ENCODE assay signal across 8 mouse cellular contexts in the genomic region with DNA sequence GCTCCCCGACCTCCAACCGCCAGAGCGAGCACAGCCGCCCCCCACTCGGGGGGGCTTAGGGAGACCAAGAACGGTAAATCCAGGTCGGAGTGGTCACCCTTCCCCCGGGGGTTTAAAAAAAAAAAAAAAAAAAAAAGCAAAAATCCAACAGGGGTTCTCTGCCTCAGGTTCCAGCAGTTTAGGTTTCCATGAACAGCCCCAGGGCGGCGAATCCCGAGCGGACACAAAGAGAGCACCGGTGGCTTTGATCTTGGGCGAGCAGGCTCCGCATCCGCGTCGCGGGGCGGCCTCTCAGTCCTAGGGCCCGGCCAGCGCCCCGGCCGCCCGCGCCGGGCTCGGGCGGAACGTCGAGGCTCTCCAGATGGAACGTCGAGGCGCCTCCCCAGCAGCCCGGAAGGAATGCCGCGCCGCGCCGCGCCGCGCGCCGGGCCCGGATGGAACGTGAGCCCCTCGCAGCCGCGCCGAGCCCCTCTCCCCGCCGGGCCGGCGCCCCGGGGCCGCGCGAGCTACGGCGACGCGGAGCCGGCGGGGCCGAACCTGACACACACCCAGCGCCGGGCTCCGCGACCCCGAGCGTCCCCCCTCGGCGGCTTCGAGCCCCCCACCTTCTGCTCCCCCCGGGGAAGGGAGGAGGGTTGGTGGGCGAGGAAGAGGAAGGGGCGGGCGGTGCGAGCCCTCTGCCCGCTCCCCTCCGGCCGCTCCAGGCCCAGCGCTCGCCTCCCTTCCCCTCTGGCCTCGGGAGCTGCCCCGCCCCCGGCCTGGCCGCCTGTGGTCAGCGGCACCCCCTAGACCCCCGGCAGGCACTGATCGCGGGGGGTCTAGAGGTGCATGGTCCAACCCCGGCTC. TPM values are rescaled to one million over a fixed set of nuclear protein-coding genes. Genes with fewer than 3 reads are reported as not detected.
DNase-seq lines count a peak whose midpoint lies in the region; ATAC-seq and TF ChIP-seq lines count a peak whose summit lies in the region.

A gene (minus strand): TSS at position 135 of the 846 bp plus-strand sequence.

- H3K36me3 ChIP-seq in forebrain, embryonic 15.5 days, result peaks cover 3% of the 10 kb centered on the region
- no peaks in the 10 kb centered on the region for H3K36me3 ChIP-seq in hindbrain, embryonic 11.5 days (ENCODE audit: control insufficient read depth, insufficient read depth, low read length)
- H3K36me3 ChIP-seq in limb, embryonic 14.5 days (ENCODE audit: control insufficient read depth, insufficient read depth, low read length), result peaks cover 5% of the 10 kb centered on the region
- H3K36me3 ChIP-seq in midbrain, postnatal 0 days (ENCODE audit: insufficient read depth, low read length), result 0 out of 2 replicates have a peak, but pooled peaks cover under 1% of the 10 kb centered on the region

- H3K4me1 ChIP-seq in forebrain, embryonic 15.5 days, result peaks cover 42% of the 10 kb centered on the region
- peaks cover 16% of the 10 kb centered on the region for H3K4me1 ChIP-seq in hindbrain, embryonic 11.5 days (replicated peaks; ENCODE audit: control insufficient read depth, insufficient read depth, low read length)
- peaks cover 25% of the 10 kb centered on the region for H3K4me1 ChIP-seq in limb, embryonic 14.5 days (ENCODE audit: control insufficient read depth, insufficient read depth, low read length)
- peaks cover 30% of the 10 kb centered on the region for H3K4me1 ChIP-seq in midbrain, postnatal 0 days (ENCODE audit: insufficient read depth, low read length)

- H3K27me3 ChIP-seq in forebrain, embryonic 15.5 days, result no peaks in the 10 kb centered on the region
- no peaks in the 10 kb centered on the region for H3K27me3 ChIP-seq in hindbrain, embryonic 11.5 days (ENCODE audit: control insufficient read depth, insufficient read depth, low read length)
- H3K27me3 ChIP-seq in limb, embryonic 14.5 days (ENCODE audit: control insufficient read depth, insufficient read depth, low read length), result no peaks in the 10 kb centered on the region
- H3K27me3 ChIP-seq in midbrain, postnatal 0 days (ENCODE audit: insufficient read depth, low read length), result no peaks in the 10 kb centered on the region

- H3K9ac ChIP-seq in forebrain, embryonic 15.5 days (replicated peaks), result peak within 1 kb of the TSS; percentile 98
- H3K9ac ChIP-seq in hindbrain, embryonic 11.5 days (ENCODE audit: low read depth, low read length), result peak within 1 kb of the TSS; percentile 99
- peak within 1 kb of the TSS; percentile 95 for H3K9ac ChIP-seq in limb, embryonic 14.5 days (ENCODE audit: low read depth, low read length, severe bottlenecking)
- H3K9ac ChIP-seq in midbrain, postnatal 0 days (replicated peaks; ENCODE audit: low read length, poor library complexity, severe bottlenecking), result peak within 1 kb of the TSS; percentile 98

- DNase-seq in left cerebral cortex, adult 2 months (ENCODE audit: extremely low spot score in 1 of 2, low spot score in 2 of 2), result peak; percentile 36 to 46
- DNase-seq in left cerebral cortex, adult 11 months (ENCODE audit: low spot score), result no peak
- DNase-seq in adrenal gland, adult 2 months, result no peak
- DNase-seq in hindbrain, embryonic 11.5 days (ENCODE audit: low spot score), result no peak
- DNase-seq in limb, embryonic 14.5 days (ENCODE audit: low spot score), result peak; percentile 57
- DNase-seq in midbrain, postnatal 0 days (ENCODE audit: low spot score), result peak; percentile 65

- H3K4me2 ChIP-seq in forebrain, embryonic 15.5 days (replicated peaks), result peak within 1 kb of the TSS; percentile 85
- peak within 1 kb of the TSS; percentile 96 for H3K4me2 ChIP-seq in hindbrain, embryonic 11.5 days (replicated peaks; ENCODE audit: low read depth, low read length)
- peak within 1 kb of the TSS; percentile 97 for H3K4me2 ChIP-seq in limb, embryonic 14.5 days (replicated peaks; ENCODE audit: low read depth, low read length, severe bottlenecking)
- H3K4me2 ChIP-seq in midbrain, postnatal 0 days (ENCODE audit: low read depth, low read length, poor library complexity, severe bottlenecking), result peak within 1 kb of the TSS; percentile 99

- peak within 1 kb of the TSS; percentile 85 for H3K4me3 ChIP-seq in left cerebral cortex, adult 2 months
- H3K4me3 ChIP-seq in forebrain, embryonic 15.5 days, result peak within 1 kb of the TSS; percentile 91
- H3K4me3 ChIP-seq in hindbrain, embryonic 11.5 days (ENCODE audit: low read depth, low read length), result peak within 1 kb of the TSS; percentile 100
- peak within 1 kb of the TSS; percentile 64 for H3K4me3 ChIP-seq in limb, embryonic 14.5 days (replicated peaks; ENCODE audit: low read length)
- peak within 1 kb of the TSS; percentile 99 for H3K4me3 ChIP-seq in midbrain, postnatal 0 days (ENCODE audit: low read depth, low read length)

- peak; percentile 55 for ATAC-seq in forebrain, embryonic 15.5 days (replicated peaks)
- peak; percentile 64 for ATAC-seq in hindbrain, embryonic 11.5 days (ENCODE audit: low FRiP score)
- peak; percentile 54 for ATAC-seq in limb, embryonic 14.5 days (ENCODE audit: low FRiP score, low read depth)
- ATAC-seq in midbrain, postnatal 0 days (ENCODE audit: low FRiP score), result peak; percentile 45
- no peak; the same call in 1 of the 2 replicates for ATAC-seq in cerebellum, adult (ENCODE audit: insufficient number of reproducible peaks, low FRiP score, low TSS enrichment)

- intact Hi-C loops in left cerebral cortex, adult 2 months (cut with DNase I), result loop anchor here (5.0 kb wide), 1 partner anchor 121 kb away; no protein-coding TSS in a partner anchor

- peak; percentile 63; the same call in 1 of the 2 replicates for TF ChIP-seq POLR2A in limb, embryonic 14.5 days (IDR thresholded peaks at IDR 0.05; ENCODE audit: borderline replicate concordance, extremely low read depth, insufficient read depth, insufficient read length)

- peak within 1 kb of the TSS; percentile 100 for H3K27ac ChIP-seq in left cerebral cortex, adult 2 months
- H3K27ac ChIP-seq in forebrain, embryonic 15.5 days (replicated peaks), result peak within 1 kb of the TSS; percentile 99
- peak within 1 kb of the TSS; percentile 97 for H3K27ac ChIP-seq in hindbrain, embryonic 11.5 days (ENCODE audit: low read depth, low read length)
- H3K27ac ChIP-seq in limb, embryonic 14.5 days (replicated peaks; ENCODE audit: low read depth, low read length), result peak within 1 kb of the TSS; percentile 99
- H3K27ac ChIP-seq in midbrain, postnatal 0 days (ENCODE audit: low read depth, low read length), result peak within 1 kb of the TSS; percentile 99

- H3K9me3 ChIP-seq in forebrain, embryonic 15.5 days, result no peaks in the 10 kb centered on the region
- H3K9me3 ChIP-seq in hindbrain, embryonic 11.5 days (ENCODE audit: control insufficient read depth, low read length), result no peaks in the 10 kb centered on the region
- H3K9me3 ChIP-seq in limb, embryonic 14.5 days (ENCODE audit: control insufficient read depth, low read length), result no peaks in the 10 kb centered on the region
- no peaks in the 10 kb centered on the region for H3K9me3 ChIP-seq in midbrain, postnatal 0 days (ENCODE audit: low read length)

- under 1% methylated on average over 65 of the region's 94 CpGs for WGBS in forebrain, embryonic 15.5 days
- WGBS in hindbrain, embryonic 11.5 days, result under 1% methylated on average over 69 of the region's 94 CpGs
- WGBS in limb, embryonic 14.5 days, result under 1% methylated on average over 46 of the region's 94 CpGs
- under 1% methylated on average over 69 of the region's 94 CpGs for WGBS in midbrain, postnatal 0 days

- TF ChIP-seq CTCF in left cerebral cortex, adult 2 months (IDR thresholded peaks at IDR 0.05), result no peak
- TF ChIP-seq CTCF in midbrain, postnatal 0 days (IDR thresholded peaks at IDR 0.05), result no peak

RNA-seq across cellular contexts. Expression of the gene that starts here (rescaled TPM):
- total RNA-seq in left cerebral cortex, adult 2 months (2021), result 100 to 1,000 TPM; 100 to 101 TPM
- 10 to 100 TPM; 36.8 to 58.2 TPM for total RNA-seq in adrenal gland, adult 2 months (2021)
- 21.0 and 22.3 TPM in 2 replicates for polyA plus RNA-seq in adrenal gland, adult 2 months (2012; rRNA removed)
- 13.9 and 14.3 TPM in 2 replicates for polyA plus RNA-seq in forebrain, embryonic 15.5 days (2015; fragmentation: Nextera tagmentation; extraction: Ambion mirVana)
- polyA plus RNA-seq in hindbrain, embryonic 11.5 days (2014; fragmentation: Nextera tagmentation; extraction: Ambion mirVana), result 13.7 and 20.5 TPM in 2 replicates
- polyA plus RNA-seq in limb, embryonic 14.5 days (2012; rRNA removed), result 27.1 and 27.3 TPM in 2 replicates
- polyA plus RNA-seq in limb, embryonic 14.5 days (2014; fragmentation: Nextera tagmentation; extraction: Ambion mirVana), result 16.7 and 20.1 TPM in 2 replicates
- 32.2 and 32.5 TPM in 2 replicates for total RNA-seq in midbrain, postnatal 0 days (2014; rRNA removed)
- polyA plus RNA-seq in midbrain, postnatal 0 days (2015; fragmentation: Nextera tagmentation; extraction: Ambion mirVana), result 5.6 and 7.7 TPM in 2 replicates

Comparison
In these comparisons a context has a peak if more than half of its experiments do, and no peak if none do; other contexts are left out.
1. DNase-seq: peak in left cerebral cortex, adult 2 months (2 of 2), limb, embryonic 14.5 days (single experiment) and midbrain, postnatal 0 days (single experiment); none in left cerebral cortex, adult 11 months (single experiment), adrenal gland, adult 2 months (single experiment) and hindbrain, embryonic 11.5 days (single experiment).
2. Peak in every context shown above with its lines, with median percentiles within 50 percentile points of each other: H3K27ac ChIP-seq, H3K4me3 ChIP-seq, H3K4me2 ChIP-seq and H3K9ac ChIP-seq.